Mouse (Mus musculus) right cerebral cortex, postnatal 4 days (tissue): Measurements from ENCODE around the gene Krt77.
A peak's percentile ranks its signal among the peaks of the same experiment; 100 is the strongest.

Experiments
- DNase-seq: peaks from one replicate; pipeline ENCODE4 v3.0.0-alpha.2; 2022

Krt77 gene

DNA sequence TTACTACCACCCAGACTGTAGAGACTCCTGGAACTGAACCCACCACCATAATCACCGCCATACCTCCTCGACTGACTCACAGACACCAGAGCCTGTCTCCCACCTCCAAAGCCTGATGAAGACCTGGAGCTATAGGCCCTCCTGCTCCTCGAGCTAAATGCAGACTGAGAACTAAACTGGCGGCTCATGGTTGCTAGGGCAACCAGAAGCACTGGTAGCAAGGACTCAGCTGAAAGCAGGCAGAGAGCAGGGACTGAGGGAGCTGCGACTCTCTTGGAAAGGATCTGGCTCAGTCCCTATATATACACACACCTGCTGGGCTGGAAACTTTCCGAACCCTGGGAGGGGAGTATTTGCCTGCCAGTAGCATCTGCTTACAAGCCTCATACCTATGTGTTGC is at the start of gene Krt77:
Gene Krt77, minus strand, starts transcription at position 275 of the 400 bp plus-strand sequence.
- DNase-seq = peak; percentile 44

DNA sequence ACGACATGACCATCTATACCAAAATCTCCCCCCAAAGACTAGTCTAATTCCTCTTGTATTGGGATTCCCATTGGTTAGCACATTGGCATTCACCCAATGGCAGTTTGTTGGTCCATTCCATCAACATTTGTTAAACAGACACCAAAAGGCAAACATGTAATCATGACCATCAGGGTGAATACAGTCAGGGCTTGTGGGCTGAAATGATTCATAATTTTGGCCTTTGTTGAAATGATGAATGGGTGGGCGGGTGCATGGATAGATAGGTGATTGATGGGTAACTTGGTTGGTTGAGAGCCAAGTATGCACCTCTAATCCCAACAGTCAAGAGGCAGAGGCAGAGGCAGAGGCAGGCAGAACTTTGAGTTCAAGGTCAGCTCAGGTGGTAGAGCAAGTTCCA is 46.6 kb upstream of the Krt77 start:
- DNase-seq = no peak

GRCm38 (mm10) chr15:101904849-101905248 is 35.3 kb upstream of the Krt77 start:
- no peak for DNase-seq

GRCm38 (mm10) chr15:101902171-101903149 is 33.0 kb upstream of the Krt77 start:
- DNase-seq = no peak

DNA sequence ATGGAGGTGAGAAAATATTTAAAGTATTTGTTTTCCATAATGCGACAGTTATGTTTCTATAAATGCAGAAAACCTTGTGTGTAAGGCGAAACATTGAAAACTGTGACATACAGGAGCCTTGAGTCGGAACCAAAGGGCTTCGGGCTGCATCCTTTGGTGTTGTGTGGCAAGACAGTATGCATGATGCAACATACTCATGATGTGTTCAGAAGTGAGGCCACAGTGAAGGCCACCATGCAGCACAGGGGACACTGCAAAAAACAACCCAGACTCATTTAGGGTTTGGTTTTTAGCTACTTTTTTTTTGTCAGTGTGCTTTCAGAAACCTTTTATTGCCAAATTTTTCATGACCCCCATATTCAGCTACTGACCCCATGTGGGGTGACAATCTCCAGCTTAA is 25.7 kb upstream of the Krt77 start:
- DNase-seq = no peak

GRCm38 (mm10) chr15:101892820-101893219 is 23.3 kb upstream of the Krt77 start, which contains the start of gene Krt76:
TSS of gene Krt76 (minus strand) at chr15:101892920.
- DNase-seq = no peak

- no peak for DNase-seq
These were observed 10.3 kb upstream of the Krt77 start for GRCm38 (mm10) chr15:101879776-101880175.

DNA sequence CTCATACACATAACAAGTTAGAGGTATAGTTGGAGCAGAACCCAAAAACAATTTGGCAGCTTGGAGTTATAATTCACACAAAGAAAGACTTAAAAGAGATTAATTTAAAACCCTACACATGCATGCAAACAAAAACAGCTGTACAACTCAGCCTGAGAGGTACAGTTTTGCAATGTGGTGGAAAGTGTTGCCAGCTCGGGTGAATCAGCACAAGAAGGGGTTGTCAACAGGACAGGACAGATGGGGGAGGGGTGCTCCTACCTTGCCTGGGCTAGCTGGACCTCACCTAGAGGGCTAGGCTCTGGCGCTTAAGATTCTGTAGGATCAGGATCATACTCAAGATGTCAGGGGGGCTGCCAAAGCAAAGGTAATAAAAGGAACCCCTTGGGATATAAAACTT is 8.5 kb upstream of the Krt77 start:
- DNase-seq = no peak

GRCm38 (mm10) chr15:101874383-101874782 is 4.9 kb upstream of the Krt77 start:
- DNase-seq = no peak

GRCm38 (mm10) chr15:101873231-101873630 is 3.7 kb upstream of the Krt77 start:
- DNase-seq = no peak

DNA sequence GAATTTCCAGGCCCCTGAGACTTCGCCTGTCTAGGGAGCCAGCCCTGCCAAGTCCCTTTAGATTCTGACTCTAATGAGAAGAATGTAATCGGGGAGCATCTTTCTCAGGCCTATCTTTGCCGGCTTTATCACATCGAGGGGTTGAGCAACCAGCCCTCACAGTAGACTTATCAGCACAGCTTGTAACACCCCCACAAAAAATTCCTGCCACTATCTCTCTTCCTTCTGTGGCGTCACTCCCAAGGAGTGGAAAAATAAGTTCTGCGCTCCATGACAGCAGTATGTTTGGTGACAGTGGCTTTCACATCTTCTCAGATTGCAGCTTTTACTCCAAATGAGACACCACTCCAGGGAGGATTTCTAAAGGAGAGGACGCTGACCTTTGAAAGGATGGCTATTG is 2.8 kb downstream of the Krt77 start:
- DNase-seq = no peak

DNA sequence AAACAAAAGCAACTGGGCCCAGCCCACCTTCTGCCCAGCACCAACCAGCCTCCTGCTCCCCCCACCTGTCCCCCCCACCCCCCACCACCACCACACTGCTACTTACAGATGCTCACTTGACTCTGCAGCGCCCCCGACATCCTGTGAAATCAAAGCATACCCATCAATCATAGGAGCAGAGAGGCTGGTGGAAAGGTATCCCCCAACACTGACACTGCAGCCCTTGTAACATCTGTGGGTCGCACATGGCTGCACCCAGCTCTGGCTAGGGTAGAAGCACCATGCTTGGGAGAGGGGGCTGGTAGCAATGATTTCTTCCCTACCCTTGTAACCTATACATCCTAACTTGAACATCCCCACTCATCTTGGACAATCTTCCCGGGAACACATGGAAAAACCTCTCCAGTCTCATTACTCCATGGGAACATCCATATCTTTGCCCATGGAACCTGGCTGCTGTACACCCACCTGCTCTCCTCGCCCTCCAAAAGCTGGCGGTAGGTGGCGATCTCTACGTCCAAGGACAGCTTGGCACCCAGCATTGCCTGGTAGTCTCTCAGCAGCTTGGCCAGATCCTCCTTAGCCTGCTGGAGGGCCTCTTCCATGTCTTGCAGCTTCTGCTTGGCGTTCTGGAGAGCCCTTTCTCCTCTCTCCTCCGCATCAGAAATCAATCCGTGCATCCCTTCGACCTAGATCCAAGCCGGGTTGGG is 8.9 kb downstream of the Krt77 start:
- DNase-seq = no peak

GRCm38 (mm10) chr15:101859735-101860170 is 9.8 kb downstream of the Krt77 start:
- peak; percentile 55 for DNase-seq

DNA sequence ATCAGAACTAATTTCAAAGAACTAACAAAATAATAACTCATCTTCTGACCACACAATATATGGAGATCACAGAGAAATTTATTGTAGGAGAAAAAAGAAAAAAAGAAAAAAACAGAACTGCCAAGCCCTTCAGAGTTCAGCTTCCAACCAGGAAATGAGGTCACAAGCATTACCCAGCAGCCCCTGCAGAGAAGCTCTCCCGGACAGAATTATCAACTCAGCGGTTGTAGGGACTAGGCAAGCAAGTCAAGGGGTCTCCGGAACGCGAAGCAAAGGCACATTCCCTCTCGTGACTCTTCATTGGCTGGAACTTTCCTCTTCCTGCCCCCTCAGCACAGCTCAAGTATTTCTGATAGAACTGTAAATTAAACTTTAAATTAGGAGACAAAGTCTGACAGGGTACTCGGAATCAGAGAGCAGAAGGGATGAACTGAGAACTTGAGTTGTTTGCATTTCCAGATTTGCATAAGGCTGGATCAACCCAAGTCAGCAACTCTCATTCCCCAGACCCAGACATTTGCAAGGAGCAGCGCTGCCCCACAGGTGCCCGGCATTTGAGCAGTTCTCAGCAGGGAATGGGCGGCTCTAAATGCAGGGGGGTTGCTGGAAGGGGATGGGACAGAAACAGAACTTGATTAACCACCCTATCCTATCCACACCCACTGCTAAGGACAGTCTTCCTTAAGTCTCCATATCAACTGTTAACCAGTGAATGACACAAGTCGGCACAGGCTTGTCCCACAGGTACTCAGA is 10.7 kb downstream of the Krt77 start:
- no peak for DNase-seq

DNA sequence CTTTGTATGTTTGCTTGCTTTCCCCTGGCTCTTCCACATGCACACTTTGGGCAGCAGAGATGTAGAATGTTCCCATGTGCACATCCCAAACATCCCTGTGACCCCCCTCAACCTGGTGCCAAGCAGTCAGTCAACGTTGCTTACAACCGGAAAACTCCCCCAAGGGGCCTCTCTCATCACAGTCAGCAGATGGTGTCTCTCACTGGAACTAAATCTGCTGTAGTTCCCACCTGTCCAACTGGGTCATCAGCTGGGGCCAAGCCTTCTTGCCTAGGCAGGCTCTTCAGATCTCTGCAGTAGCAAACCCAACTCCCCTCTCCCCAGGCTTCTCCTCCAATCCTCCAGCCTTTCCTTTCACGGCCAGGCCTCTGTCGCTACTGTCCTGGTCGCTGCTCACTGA is 12.8 kb downstream of the Krt77 start:
- no peak for DNase-seq

DNA sequence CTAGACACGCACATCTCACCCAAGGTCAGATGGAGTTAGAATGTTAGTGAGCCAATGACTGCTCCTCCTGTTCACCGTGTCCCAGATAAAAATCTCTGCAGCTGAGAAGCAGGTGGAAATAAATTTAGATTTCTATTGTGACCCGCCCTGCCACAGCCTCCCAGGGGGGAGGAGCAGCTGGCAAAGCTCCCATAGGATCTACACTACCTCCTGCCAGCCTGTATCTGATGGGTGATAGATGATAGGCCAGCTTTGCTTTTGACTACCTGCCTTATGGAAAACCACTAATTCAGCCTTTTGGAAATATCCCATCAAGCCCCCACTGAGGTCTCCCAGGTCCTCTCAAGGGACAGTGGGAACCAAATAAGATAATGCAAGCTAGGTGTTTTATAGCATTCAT is 13.8 kb downstream of the Krt77 start:
- no peak for DNase-seq

GRCm38 (mm10) chr15:101854294-101854693 is 15.2 kb downstream of the Krt77 start:
- no peak for DNase-seq

- no peak for DNase-seq
These were observed 16.9 kb downstream of the Krt77 start for GRCm38 (mm10) chr15:101852571-101852970.

DNA sequence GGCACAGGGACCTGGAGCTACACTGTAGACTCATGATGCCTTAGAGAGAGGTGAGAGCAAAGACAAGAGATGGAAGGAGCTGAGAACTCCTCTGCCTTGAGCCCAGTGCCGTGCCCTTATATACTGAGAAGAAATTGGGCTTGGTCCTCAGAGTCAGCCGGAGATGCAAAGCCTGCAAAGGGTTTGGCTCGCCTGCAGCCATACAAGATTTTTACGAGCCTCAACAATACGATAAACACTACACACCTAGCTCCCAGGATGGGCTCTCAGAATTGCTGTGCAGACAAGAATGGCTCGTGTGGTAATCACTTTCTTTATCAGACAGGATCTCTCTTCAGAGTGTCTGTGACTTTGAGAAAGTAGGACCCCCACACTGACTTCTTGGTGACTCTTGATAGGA is 18.8 kb downstream of the Krt77 start, which contains the start of gene Krt1:
Gene Krt1, minus strand, starts transcription at position 101 of the 400 bp plus-strand sequence.
- no peak for DNase-seq

DNA sequence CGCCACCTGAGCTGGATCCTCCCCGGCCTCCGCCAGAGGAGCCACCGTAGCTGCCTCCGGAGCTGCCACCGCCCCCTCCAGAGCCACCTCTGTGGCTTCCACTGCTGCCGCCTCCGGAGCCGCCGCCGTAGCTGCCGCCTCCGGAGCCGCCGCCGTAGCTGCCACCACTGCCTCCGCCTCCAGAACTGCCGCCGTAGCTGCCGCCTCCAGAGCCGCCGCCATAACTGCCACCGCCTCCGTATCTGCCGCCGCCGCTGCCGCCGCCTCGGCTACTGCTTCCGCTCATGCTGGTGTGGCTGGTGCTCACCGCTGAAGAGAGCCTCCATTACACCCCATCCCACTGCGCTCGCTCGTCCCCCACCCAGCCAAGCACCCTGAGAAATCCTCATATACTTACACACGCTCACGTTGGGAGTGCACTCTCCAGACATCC is 23.5 kb downstream of the Krt77 start:
- peak; percentile 66 for DNase-seq

DNA sequence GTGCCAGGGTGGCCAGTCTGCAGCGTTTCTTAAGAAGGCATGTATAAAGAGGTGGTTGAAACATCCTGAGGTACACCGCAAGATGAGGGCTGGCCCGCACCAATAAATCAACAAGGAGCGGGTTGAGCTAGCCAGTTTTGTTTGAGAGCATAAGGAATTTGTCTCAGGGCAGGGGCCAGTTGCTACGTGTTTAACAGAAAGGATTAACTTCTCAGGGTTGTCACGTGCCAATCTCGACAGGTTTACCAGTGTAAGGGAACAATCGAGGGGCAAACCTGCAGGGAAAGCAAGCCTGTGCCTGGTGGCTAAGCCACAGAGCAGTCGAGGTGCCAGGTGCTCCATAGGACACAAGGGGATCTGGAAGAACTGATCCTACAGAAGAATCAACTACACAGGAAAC is 26.3 kb downstream of the Krt77 start:
- DNase-seq = no peak

GRCm38 (mm10) chr15:101834784-101835328 is 34.6 kb downstream of the Krt77 start:
- DNase-seq = no peak

DNA sequence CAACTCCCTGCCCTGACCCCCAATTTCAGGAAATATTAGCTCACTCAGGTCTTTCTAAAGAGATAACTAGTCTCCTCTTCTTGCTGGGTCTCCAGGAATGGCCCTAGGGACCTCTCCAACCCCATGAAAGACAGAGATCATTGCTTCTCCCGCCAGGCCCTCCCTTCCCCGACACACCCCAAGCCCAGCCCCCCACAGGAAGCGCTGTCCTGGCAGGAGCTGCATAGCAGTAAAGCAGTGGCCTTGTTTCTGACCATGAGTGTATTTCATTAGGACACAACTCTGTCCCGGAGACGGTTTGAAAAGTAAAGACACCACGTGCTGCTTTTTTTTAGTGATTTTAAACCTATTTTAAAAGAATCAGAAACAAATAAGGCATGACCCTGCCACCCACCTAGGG is 36.4 kb downstream of the Krt77 start:
- DNase-seq = no peak
